Mouse (Mus musculus): ENCODE results near the gene Vrk3. TPM values are rescaled to one million over a fixed set of nuclear protein-coding genes. Genes with fewer than 3 reads are reported as not detected.
A peak's percentile ranks its signal among the peaks of the same experiment; 100 is the strongest.

The Vrk3 gene
- polyA plus RNA-seq, 1 experiment from 2014 or later, result 39.1 TPM

GRCm38 (mm10) chr7:44813985-44814384 is 65.8 kb downstream of the Vrk3 start:
- no peaks in the 10 kb centered on the region for H3K27me3 ChIP-seq
- no peak overlapping the region for H3K4me3 ChIP-seq (replicated peaks)
- WGBS, result 93% methylated on average over 3 of the region's 3 CpGs
- no peak overlapping the region for H3K9ac ChIP-seq
- H3K27ac ChIP-seq, result no peak overlapping the region
- peaks cover 34% of the 10 kb centered on the region for H3K4me1 ChIP-seq
- peaks cover 37% of the 10 kb centered on the region for H3K36me3 ChIP-seq (replicated peaks)
- H3K9me3 ChIP-seq, result no peaks in the 10 kb centered on the region
- no peak overlapping the region; the same call in 1 of the 2 replicates for H3K4me2 ChIP-seq
- ATAC-seq (ENCODE audit: low FRiP score), result no peak

DNA sequence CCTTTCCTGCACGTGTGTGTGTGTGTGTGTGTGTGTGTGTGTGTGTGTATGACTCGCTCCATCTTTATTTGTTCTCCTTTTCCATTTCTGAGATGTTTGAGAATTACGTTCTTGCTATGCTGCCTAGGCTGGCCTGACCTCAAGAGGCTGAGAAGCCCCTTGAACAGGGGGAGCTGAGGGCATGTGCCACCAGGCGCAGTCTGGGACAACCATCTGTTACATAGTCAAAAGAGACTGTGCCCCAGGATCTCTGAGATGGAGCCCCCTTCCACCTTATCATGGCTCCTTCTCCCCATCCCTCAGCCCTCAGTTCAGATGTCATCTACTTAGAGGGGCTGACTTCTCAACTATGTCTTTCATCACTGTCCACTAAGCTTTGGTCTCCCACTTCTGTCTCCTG is 66.2 kb downstream of the Vrk3 start:
- peak overlapping the region; percentile 90 for H3K4me2 ChIP-seq
- no peak for ATAC-seq (ENCODE audit: low FRiP score)
- 96% methylated on average over 3 of the region's 4 CpGs for WGBS
- H3K4me3 ChIP-seq (replicated peaks), result no peak overlapping the region
- peaks cover 37% of the 10 kb centered on the region for H3K36me3 ChIP-seq (replicated peaks)
- no peaks in the 10 kb centered on the region for H3K9me3 ChIP-seq
- H3K9ac ChIP-seq, result no peak overlapping the region
- peaks cover 38% of the 10 kb centered on the region for H3K4me1 ChIP-seq
- H3K27me3 ChIP-seq, result no peaks in the 10 kb centered on the region
- 0 out of 2 replicates have a peak overlapping the region, but pooled peaks have one; percentile 98 for H3K27ac ChIP-seq

- peaks cover 44% of the 10 kb centered on the region for H3K4me1 ChIP-seq
- H3K4me3 ChIP-seq (replicated peaks), result peak overlapping the region; percentile 86
- no peak; the same call in 1 of the 2 replicates for ATAC-seq (ENCODE audit: low FRiP score)
- H3K27me3 ChIP-seq, result no peaks in the 10 kb centered on the region
- H3K36me3 ChIP-seq (replicated peaks), result peaks cover 41% of the 10 kb centered on the region
- H3K27ac ChIP-seq, result peak overlapping the region; percentile 98
- no peaks in the 10 kb centered on the region for H3K9me3 ChIP-seq
- H3K4me2 ChIP-seq, result peak overlapping the region; percentile 90
- whole genome bisulfite sequencing, result 32% methylated on average over 14 of the region's 14 CpGs
- peak overlapping the region; percentile 34 for H3K9ac ChIP-seq
Observed at GRCm38 (mm10) chr7:44814952-44815553, 66.8 kb downstream of the Vrk3 start.

DNA sequence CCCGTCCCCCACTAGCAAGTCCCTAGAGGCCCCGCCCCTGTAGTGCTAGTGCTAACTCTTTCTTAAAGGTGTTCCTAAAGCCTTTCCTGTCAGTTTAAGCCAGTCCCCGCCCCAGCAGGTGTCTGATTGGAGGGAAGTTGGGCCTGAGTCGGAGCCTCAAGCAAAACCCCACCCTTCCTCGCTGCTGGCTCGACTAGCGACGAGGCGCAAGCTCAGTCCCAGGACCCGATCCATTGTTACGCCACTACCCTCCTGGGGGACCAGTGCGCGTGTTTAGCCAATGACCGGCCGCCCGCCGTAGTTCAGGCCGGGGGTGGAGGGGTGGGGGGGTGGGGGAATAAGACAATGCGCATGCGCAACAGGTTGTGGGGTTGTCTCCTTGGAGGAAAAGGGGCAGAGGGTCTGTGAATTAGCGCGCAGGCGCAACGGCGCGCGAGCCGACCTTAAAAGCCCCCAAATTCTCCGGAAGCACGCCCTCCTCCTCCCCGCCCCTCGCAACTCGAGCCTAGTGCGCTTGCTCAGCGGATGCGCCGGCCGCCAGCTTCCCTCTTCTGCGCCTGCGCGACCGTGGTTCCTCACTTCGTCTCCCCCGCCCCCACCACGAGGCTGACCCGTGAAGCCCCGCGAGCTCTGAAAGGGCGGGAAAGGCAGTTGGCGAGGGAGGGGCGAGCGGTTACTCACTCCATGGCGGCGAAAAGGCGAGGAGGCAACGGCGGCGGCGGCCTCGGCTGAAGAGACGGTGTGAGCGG is 67.7 kb downstream of the Vrk3 start, which contains the start of the genes Nup62 and Il4i1:
Gene Nup62 (plus strand): TSS at position 368 of the 749 bp plus-strand sequence.
Gene Il4i1 (plus strand): TSS at position 667 of the 749 bp plus-strand sequence.
- Histone ChIP-seq H3K4me3 (replicated peaks) (peak within 1 kb of the TSS; percentile 86), H3K27ac (peak within 1 kb of the TSS; percentile 98), H3K4me1 (peaks cover 47% of the 10 kb centered on the region), H3K9me3 (no peaks in the 10 kb centered on the region), H3K27me3 (no peaks in the 10 kb centered on the region), H3K4me2 (peak within 1 kb of the TSS; percentile 90), H3K9ac (peak within 1 kb of the TSS; percentile 87), H3K36me3 (replicated peaks) (peaks cover 36% of the 10 kb centered on the region)
- ATAC-seq (ENCODE audit: low FRiP score), result peak; percentile 95
- under 1% methylated on average over 62 of the region's 62 CpGs for WGBS

DNA sequence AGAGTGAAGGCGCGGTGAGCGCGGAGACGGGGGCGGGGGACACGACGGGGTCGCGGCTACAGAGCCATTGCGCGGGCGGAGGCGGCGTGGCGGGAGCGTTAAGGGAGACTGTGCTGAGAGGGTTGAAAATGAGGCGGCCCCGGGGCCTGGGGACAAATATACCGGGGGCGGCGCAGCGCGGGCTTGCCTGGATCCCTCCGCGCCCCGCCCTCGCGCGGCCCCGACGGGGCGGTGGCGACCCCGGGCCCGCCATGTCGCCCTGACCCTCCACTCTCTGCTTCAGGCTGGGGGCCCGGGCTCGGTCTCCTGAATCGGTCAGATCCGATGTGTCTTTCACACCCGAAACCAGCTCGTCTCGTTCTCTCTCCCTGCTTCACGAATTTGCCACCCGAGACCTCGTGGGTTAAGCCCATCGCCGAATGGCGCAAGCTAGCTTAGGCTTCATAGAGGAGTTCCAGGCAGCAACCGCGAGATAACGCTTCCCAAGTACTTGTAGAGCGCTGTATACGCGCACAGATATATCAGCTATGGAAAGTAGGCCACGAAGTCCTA is 68.3 kb downstream of the Vrk3 start, which contains the start of gene Atf5:
Gene Atf5 (minus strand): TSS at position 189 of the 552 bp plus-strand sequence.
- Histone ChIP-seq H3K27ac (peak within 1 kb of the TSS; percentile 98), H3K9ac (peak within 1 kb of the TSS; percentile 87), H3K9me3 (no peaks in the 10 kb centered on the region), H3K27me3 (no peaks in the 10 kb centered on the region), H3K36me3 (replicated peaks) (peaks cover 30% of the 10 kb centered on the region), H3K4me1 (peaks cover 50% of the 10 kb centered on the region), H3K4me3 (replicated peaks) (peak within 1 kb of the TSS; percentile 86), H3K4me2 (peak within 1 kb of the TSS; percentile 90)
- peak; percentile 44 for ATAC-seq (ENCODE audit: low FRiP score)
- WGBS, result under 1% methylated on average over 42 of the region's 57 CpGs

DNA sequence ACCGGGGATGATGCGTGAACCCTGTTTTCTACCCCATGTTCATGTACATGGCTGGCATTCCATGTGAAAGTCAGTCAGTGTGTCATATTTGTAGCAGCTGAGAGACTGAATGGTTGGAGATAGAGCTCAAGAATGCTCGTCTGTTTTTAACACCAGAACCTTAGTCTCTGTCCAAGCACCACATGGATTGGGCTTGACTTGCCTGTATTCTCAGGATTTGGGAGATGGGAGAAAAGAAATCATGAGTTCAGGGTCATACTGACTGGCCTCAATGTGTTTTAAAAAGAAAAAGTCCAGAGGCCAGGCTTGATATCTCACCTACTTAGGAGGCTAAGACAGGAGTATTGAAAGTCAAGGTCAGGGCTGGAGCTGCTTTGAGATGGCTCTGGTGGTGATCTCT is 69.2 kb downstream of the Vrk3 start:
- Histone ChIP-seq H3K36me3 (replicated peaks) (peaks cover 23% of the 10 kb centered on the region), H3K4me1 (peaks cover 50% of the 10 kb centered on the region), H3K4me3 (replicated peaks) (peak overlapping the region; percentile 86), H3K9ac (peak overlapping the region; percentile 87), H3K9me3 (no peaks in the 10 kb centered on the region), H3K27me3 (no peaks in the 10 kb centered on the region), H3K4me2 (peak overlapping the region; percentile 90), H3K27ac (peak overlapping the region; percentile 98; the same call in 1 of the 2 replicates)
- no peak for ATAC-seq (ENCODE audit: low FRiP score)
- 34% methylated on average over 3 of the region's 3 CpGs for WGBS

GRCm38 (mm10) chr7:44818164-44818563 is 70.0 kb downstream of the Vrk3 start:
- Histone ChIP-seq H3K4me3 (replicated peaks) (peak overlapping the region; percentile 86), H3K27ac (0 out of 2 replicates have a peak overlapping the region, but pooled peaks have one; percentile 50), H3K36me3 (replicated peaks) (peaks cover 18% of the 10 kb centered on the region), H3K27me3 (no peaks in the 10 kb centered on the region), H3K4me2 (peak overlapping the region; percentile 90), H3K4me1 (peaks cover 56% of the 10 kb centered on the region), H3K9ac (peak overlapping the region; percentile 87), H3K9me3 (no peaks in the 10 kb centered on the region)
- WGBS, result 28% methylated on average over 2 of the region's 2 CpGs
- ATAC-seq (ENCODE audit: low FRiP score), result no peak

GRCm38 (mm10) chr7:44818751-44819235 is 70.6 kb downstream of the Vrk3 start:
- H3K27me3 ChIP-seq, result no peaks in the 10 kb centered on the region
- H3K4me3 ChIP-seq (replicated peaks), result peak overlapping the region; percentile 86
- H3K4me2 ChIP-seq, result peak overlapping the region; percentile 90
- H3K4me1 ChIP-seq, result peaks cover 61% of the 10 kb centered on the region
- peak overlapping the region; percentile 50; the same call in 1 of the 2 replicates for H3K27ac ChIP-seq
- WGBS, result 39% methylated on average over 6 of the region's 6 CpGs
- no peaks in the 10 kb centered on the region for H3K9me3 ChIP-seq
- no peak for ATAC-seq (ENCODE audit: low FRiP score)
- peaks cover 13% of the 10 kb centered on the region for H3K36me3 ChIP-seq (replicated peaks)
- peak overlapping the region; percentile 87 for H3K9ac ChIP-seq

DNA sequence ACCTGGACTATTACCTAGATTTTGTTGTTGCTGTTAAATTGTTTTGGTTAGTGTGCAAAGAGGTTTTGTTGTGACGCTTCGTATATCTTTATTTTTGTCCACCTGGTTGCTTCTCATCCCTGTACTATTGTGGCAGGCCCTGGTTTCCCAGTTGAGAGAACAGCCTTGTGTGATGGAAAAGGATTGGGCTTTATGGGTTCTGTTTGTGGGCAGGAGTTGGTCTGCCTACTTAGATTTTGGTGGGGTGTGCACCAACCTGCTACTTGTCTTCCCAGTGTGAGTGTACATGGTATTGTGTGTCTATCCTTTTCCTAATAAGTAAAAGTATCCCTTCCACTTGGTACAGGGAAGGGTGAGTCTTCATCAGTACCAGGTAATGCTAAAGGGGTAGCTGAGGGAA is 71.2 kb downstream of the Vrk3 start:
- 95% methylated on average over 2 of the region's 2 CpGs for WGBS
- peaks cover 7% of the 10 kb centered on the region; the same call in 1 of the 2 replicates for H3K36me3 ChIP-seq (replicated peaks)
- no peak overlapping the region for H3K27ac ChIP-seq

GRCm38 (mm10) chr7:44819863-44820262 is 71.7 kb downstream of the Vrk3 start:
- WGBS, result 74% methylated on average over 5 of the region's 5 CpGs
- Histone ChIP-seq H3K36me3 (replicated peaks) (0 out of 2 replicates have a peak, but pooled peaks cover 4% of the 10 kb centered on the region), H3K4me3 (replicated peaks) (no peak overlapping the region), H3K4me1 (peaks cover 67% of the 10 kb centered on the region), H3K9me3 (no peaks in the 10 kb centered on the region), H3K4me2 (peak overlapping the region; percentile 90), H3K9ac (no peak overlapping the region), H3K27ac (no peak overlapping the region), H3K27me3 (no peaks in the 10 kb centered on the region)
- ATAC-seq (ENCODE audit: low FRiP score), result no peak

More for the DNA sequence above, 71.2 kb downstream of the Vrk3 start:
- H3K4me1 ChIP-seq, result peaks cover 67% of the 10 kb centered on the region
- no peaks in the 10 kb centered on the region for H3K27me3 ChIP-seq
- H3K9ac ChIP-seq, result peak overlapping the region; percentile 87
- H3K4me2 ChIP-seq, result peak overlapping the region; percentile 90
- peak overlapping the region; percentile 86 for H3K4me3 ChIP-seq (replicated peaks)
- no peaks in the 10 kb centered on the region for H3K9me3 ChIP-seq
- no peak for ATAC-seq (ENCODE audit: low FRiP score)

DNA sequence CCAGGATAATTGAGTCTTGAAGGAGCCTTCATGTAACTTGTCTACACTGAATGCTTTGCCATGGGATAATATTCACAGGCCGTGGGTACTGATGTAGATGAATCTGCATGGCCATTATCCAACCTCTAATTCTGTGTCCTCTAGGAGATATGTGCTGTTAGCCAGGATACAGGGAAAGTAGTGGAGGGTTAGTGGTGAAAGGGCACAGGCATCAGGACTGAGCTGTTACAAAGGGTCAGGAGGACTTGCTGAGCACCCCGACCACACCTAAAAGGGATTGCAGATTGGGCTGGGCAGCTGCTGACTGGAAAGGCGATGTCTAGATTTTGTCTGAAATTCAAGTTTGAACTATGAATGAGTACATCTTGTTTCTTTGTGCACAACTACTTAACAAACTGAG is 72.3 kb downstream of the Vrk3 start:
- H3K4me2 ChIP-seq, result no peak overlapping the region
- 0 out of 2 replicates have a peak, but pooled peaks cover 4% of the 10 kb centered on the region for H3K36me3 ChIP-seq (replicated peaks)
- no peak overlapping the region for H3K9ac ChIP-seq
- no peaks in the 10 kb centered on the region for H3K27me3 ChIP-seq
- H3K4me3 ChIP-seq (replicated peaks), result no peak overlapping the region
- no peaks in the 10 kb centered on the region for H3K9me3 ChIP-seq
- no peak for ATAC-seq (ENCODE audit: low FRiP score)
- 90% methylated on average over 3 of the region's 3 CpGs for WGBS
- no peak overlapping the region for H3K27ac ChIP-seq
- H3K4me1 ChIP-seq, result peaks cover 61% of the 10 kb centered on the region
